ENCODE assay signal across 8 mouse cellular contexts in the genomic region with DNA sequence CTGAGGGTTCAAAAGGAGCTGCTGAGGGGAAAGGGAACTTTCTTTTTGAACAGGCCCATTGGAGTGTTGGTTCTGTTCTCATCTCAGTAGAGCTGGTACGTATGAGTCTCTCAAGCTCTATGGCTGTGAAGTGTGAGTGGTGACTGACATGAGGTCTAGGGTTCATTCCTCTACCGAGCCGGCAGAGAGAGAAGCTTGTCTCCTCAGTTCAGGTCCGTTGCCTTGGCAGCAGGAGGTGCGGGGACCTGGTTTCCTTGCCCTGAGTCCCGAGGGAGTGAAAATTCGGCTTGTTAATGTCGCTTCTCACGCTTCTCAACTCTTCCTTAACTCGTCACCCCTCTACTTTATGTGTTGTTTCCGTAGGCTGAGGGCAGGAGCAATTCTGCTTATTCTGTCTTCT. TPM values are rescaled to one million over a fixed set of nuclear protein-coding genes. Genes with fewer than 3 reads are reported as not detected.
DNase-seq lines count a peak whose midpoint lies in the region; ATAC-seq and TF ChIP-seq lines count a peak whose summit lies in the region.

No protein-coding gene starts in this region.

- no peaks in the 10 kb centered on the region for H3K27me3 ChIP-seq in lung, embryonic 14.5 days (ENCODE audit: insufficient read depth, low read length)
- peaks cover 22% of the 10 kb centered on the region for H3K27me3 ChIP-seq in erythroblast, embryonic 14.5 days (ENCODE audit: control insufficient read depth)
- no peaks in the 10 kb centered on the region for H3K27me3 ChIP-seq in limb, embryonic 11.5 days (ENCODE audit: control insufficient read depth, insufficient read depth, low read length)
- H3K27me3 ChIP-seq in myocyte (ENCODE audit: control insufficient read depth, insufficient read depth, insufficient read length), result no peaks in the 10 kb centered on the region

- no peak for ATAC-seq in lung, embryonic 14.5 days (ENCODE audit: insufficient read depth)
- ATAC-seq in limb, embryonic 11.5 days (ENCODE audit: insufficient number of reproducible peaks, low FRiP score, low TSS enrichment, low read depth), result no peak

- H3ac ChIP-seq in myocyte (ENCODE audit: control insufficient read depth, insufficient read length), result peak overlapping the region; percentile 31

- TF ChIP-seq CTCF in lung, embryonic 14.5 days (IDR thresholded peaks at IDR 0.05; ENCODE audit: low read depth), result no peak

- 0 out of 2 replicates have a peak, but pooled peaks cover 1% of the 10 kb centered on the region for H3K36me3 ChIP-seq in lung, embryonic 14.5 days (ENCODE audit: insufficient read depth)
- H3K36me3 ChIP-seq in erythroblast, embryonic 14.5 days (ENCODE audit: control insufficient read depth), result peaks cover 34% of the 10 kb centered on the region
- no peaks in the 10 kb centered on the region for H3K36me3 ChIP-seq in limb, embryonic 11.5 days (ENCODE audit: control insufficient read depth, insufficient read depth, low read length)
- no peaks in the 10 kb centered on the region for H3K36me3 ChIP-seq in myocyte (ENCODE audit: control insufficient read depth, insufficient read depth)

- H3K79me2 ChIP-seq in myocyte (ENCODE audit: control insufficient read depth, insufficient read depth), result peaks cover 14% of the 10 kb centered on the region

- WGBS in lung, embryonic 14.5 days, result under 1% methylated on average over 11 of the region's 11 CpGs
- WGBS in limb, embryonic 11.5 days, result 3% methylated on average over 11 of the region's 11 CpGs

- peak overlapping the region; percentile 76 for H3K4me3 ChIP-seq in lung, embryonic 14.5 days (ENCODE audit: low read depth, low read length)
- peak overlapping the region; percentile 79 for H3K4me3 ChIP-seq in erythroblast, embryonic 14.5 days (replicated peaks)
- peak overlapping the region; percentile 55 for H3K4me3 ChIP-seq in limb, embryonic 11.5 days (ENCODE audit: low read depth, low read length)
- H3K4me3 ChIP-seq in myocyte, result peak overlapping the region; percentile 80

- no peaks in the 10 kb centered on the region for H3K4me1 ChIP-seq in lung, embryonic 14.5 days (ENCODE audit: insufficient read depth)
- H3K4me1 ChIP-seq in erythroblast, embryonic 14.5 days (ENCODE audit: control insufficient read depth), result peaks cover 40% of the 10 kb centered on the region
- peaks cover 7% of the 10 kb centered on the region; the same call in 1 of the 2 replicates for H3K4me1 ChIP-seq in limb, embryonic 11.5 days (ENCODE audit: control insufficient read depth, insufficient read depth, low read length)

- H3K4me2 ChIP-seq in lung, embryonic 14.5 days, result peak overlapping the region; percentile 91
- H3K4me2 ChIP-seq in limb, embryonic 11.5 days (ENCODE audit: low read depth, severe bottlenecking), result peak overlapping the region; percentile 88
- peak overlapping the region; percentile 87 for H3K4me2 ChIP-seq in myocyte (ENCODE audit: low read depth)

- peak overlapping the region; percentile 66 for H3K9ac ChIP-seq in lung, embryonic 14.5 days
- peak overlapping the region; percentile 9; the same call in 1 of the 2 replicates for H3K9ac ChIP-seq in limb, embryonic 11.5 days (ENCODE audit: low read length)

- TF ChIP-seq POLR2A in myocyte (IDR thresholded peaks at IDR 0.05; ENCODE audit: insufficient read length, low read depth), result no peak

- no peaks in the 10 kb centered on the region for H3K9me3 ChIP-seq in lung, embryonic 14.5 days (ENCODE audit: low read depth, low read length)
- no peaks in the 10 kb centered on the region for H3K9me3 ChIP-seq in erythroblast, embryonic 14.5 days (ENCODE audit: control insufficient read depth, low read length)
- H3K9me3 ChIP-seq in limb, embryonic 11.5 days (ENCODE audit: control insufficient read depth, low read length), result no peaks in the 10 kb centered on the region

- DNase-seq in adrenal gland, adult 8-10 months, result peak; percentile 14
- no peak for DNase-seq in adrenal gland, postnatal 4 days (ENCODE audit: low spot score in 2 of 2)
- DNase-seq in lung, embryonic 14.5 days, result peak; percentile 6
- DNase-seq in lung, postnatal 36 days, result no peak
- no peak for DNase-seq in limb, embryonic 11.5 days (ENCODE audit: low spot score)
- no peak for DNase-seq in layer of hippocampus, postnatal 10 days (ENCODE audit: low spot score in 2 of 2)

- peak overlapping the region; percentile 59; the same call in 1 of the 2 replicates for H3K27ac ChIP-seq in lung, embryonic 14.5 days (ENCODE audit: low read depth)
- no peak overlapping the region for H3K27ac ChIP-seq in limb, embryonic 11.5 days (replicated peaks; ENCODE audit: low read depth, low read length)

TF ChIP-seq in myocyte, 11 proteins besides CTCF, POLR2A, EP300 and RAD21:
- TF ChIP-seq USF1 (IDR thresholded peaks at IDR 0.05; ENCODE audit: low read depth), result no peak
- TF ChIP-seq REST (IDR thresholded peaks at IDR 0.05; ENCODE audit: insufficient read depth, insufficient read length), result no peak
- no peak for TF ChIP-seq E2F4 (IDR thresholded peaks at IDR 0.05; ENCODE audit: insufficient read depth)
- TF ChIP-seq TCF12 (IDR thresholded peaks at IDR 0.05; ENCODE audit: insufficient read depth, poor library complexity, severe bottlenecking), result no peak
- TF ChIP-seq MYOD1 (IDR thresholded peaks at IDR 0.05; ENCODE audit: control insufficient read depth in 1 of 3, insufficient read length in 2 of 3, low read depth in 2 of 3), result no peak
- TF ChIP-seq CEBPB (IDR thresholded peaks at IDR 0.05; ENCODE audit: insufficient read depth, poor library complexity, severe bottlenecking), result no peak
- no peak for TF ChIP-seq SRF (IDR thresholded peaks at IDR 0.05; ENCODE audit: control insufficient read depth, insufficient read length, low read depth)
- TF ChIP-seq POLR2AphosphoS2 (IDR thresholded peaks at IDR 0.05; ENCODE audit: insufficient read length, low read depth), result no peak
- no peak for TF ChIP-seq TCF3 (IDR thresholded peaks at IDR 0.05; ENCODE audit: insufficient read length, low read depth)
- TF ChIP-seq MAX (IDR thresholded peaks at IDR 0.05; ENCODE audit: low read depth), result no peak

RNA-seq across cellular contexts. Expression of a gene that starts 0.6 kb away (rescaled TPM):
- 10 to 100 TPM; 17.8 to 21.3 (median 19.6) TPM for total RNA-seq in adrenal gland, adult 8-10 months (2022)
- total RNA-seq in adrenal gland, postnatal 4 days (2021), result 10 to 100 TPM; 11.7 to 12.9 TPM
- polyA plus RNA-seq in lung, embryonic 14.5 days (2014; fragmentation: Nextera tagmentation; extraction: Ambion mirVana), result 21.8 and 22.5 TPM in 2 replicates
- 0.05 and 0.09 TPM in 2 replicates for polyA plus RNA-seq in erythroblast, embryonic 14.5 days (2012)
- polyA plus RNA-seq in limb, embryonic 11.5 days (2014; fragmentation: Nextera tagmentation; extraction: Ambion mirVana), result 30.6 and 35.6 TPM in 2 replicates
- 3.6 TPM for polyA plus RNA-seq in myocyte (2012; fragmentation: generic; extraction: Trizol)
- total RNA-seq in layer of hippocampus, postnatal 10 days (2021), result 10 to 100 TPM; 15.4 to 17.7 TPM

RNA-seq across cellular contexts. Expression of a gene that starts 1.0 kb away (rescaled TPM):
- total RNA-seq in adrenal gland, adult 8-10 months (2022), result 100 to 1,000 TPM; 125 to 228 (median 171) TPM
- total RNA-seq in adrenal gland, postnatal 4 days (2021), result 100 to 1,000 TPM in 1 of 2 experiments, 10 to 100 TPM in 1; 98.9 to 103 TPM
- polyA plus RNA-seq in lung, embryonic 14.5 days (2014; fragmentation: Nextera tagmentation; extraction: Ambion mirVana), result 32.8 and 35.4 TPM in 2 replicates
- polyA plus RNA-seq in erythroblast, embryonic 14.5 days (2012), result 0.02 TPM in 1 of 2 replicates, not detected in the other
- 23.6 and 24.0 TPM in 2 replicates for polyA plus RNA-seq in limb, embryonic 11.5 days (2014; fragmentation: Nextera tagmentation; extraction: Ambion mirVana)
- polyA plus RNA-seq in myocyte (2012; fragmentation: generic; extraction: Trizol), result 2.6 TPM
- 10 to 100 TPM; 38.2 to 40.3 TPM for total RNA-seq in layer of hippocampus, postnatal 10 days (2021)

RNA-seq across cellular contexts. Expression of a gene that starts 34.8 kb away (rescaled TPM):
- 10 to 100 TPM; 15.0 to 19.2 (median 17.6) TPM for total RNA-seq in adrenal gland, adult 8-10 months (2022)
- total RNA-seq in adrenal gland, postnatal 4 days (2021), result 10 to 100 TPM; 19.4 to 19.6 TPM
- 21.1 and 22.1 TPM in 2 replicates for polyA plus RNA-seq in lung, embryonic 14.5 days (2014; fragmentation: Nextera tagmentation; extraction: Ambion mirVana)
- polyA plus RNA-seq in erythroblast, embryonic 14.5 days (2012), result 4.3 and 4.9 TPM in 2 replicates
- polyA plus RNA-seq in limb, embryonic 11.5 days (2014; fragmentation: Nextera tagmentation; extraction: Ambion mirVana), result 27.9 and 30.7 TPM in 2 replicates
- 3.8 TPM for polyA plus RNA-seq in myocyte (2012; fragmentation: generic; extraction: Trizol)
- 10 to 100 TPM; 12.0 to 14.5 TPM for total RNA-seq in layer of hippocampus, postnatal 10 days (2021)

RNA-seq across cellular contexts. Expression of a gene that starts 42.9 kb away (rescaled TPM):
- 1 to 10 TPM; 1.2 to 3.5 (median 2.0) TPM for total RNA-seq in adrenal gland, adult 8-10 months (2022)
- 1 to 10 TPM; 3.0 to 5.1 TPM for total RNA-seq in adrenal gland, postnatal 4 days (2021)
- 0.96 and 1.5 TPM in 2 replicates for polyA plus RNA-seq in lung, embryonic 14.5 days (2014; fragmentation: Nextera tagmentation; extraction: Ambion mirVana)
- polyA plus RNA-seq in erythroblast, embryonic 14.5 days (2012), result 0.03 and 0.05 TPM in 2 replicates
- polyA plus RNA-seq in limb, embryonic 11.5 days (2014; fragmentation: Nextera tagmentation; extraction: Ambion mirVana), result 0.48 and 0.61 TPM in 2 replicates
- 0.38 TPM for polyA plus RNA-seq in myocyte (2012; fragmentation: generic; extraction: Trizol)
- 1 to 10 TPM; 6.8 to 8.7 TPM for total RNA-seq in layer of hippocampus, postnatal 10 days (2021)

RNA-seq across cellular contexts. Expression of a gene that starts 43.0 kb away (rescaled TPM):
- 100 to 1,000 TPM; 101 to 157 (median 123) TPM for total RNA-seq in adrenal gland, adult 8-10 months (2022)
- total RNA-seq in adrenal gland, postnatal 4 days (2021), result 10 to 100 TPM; 58.3 to 61.3 TPM
- polyA plus RNA-seq in lung, embryonic 14.5 days (2014; fragmentation: Nextera tagmentation; extraction: Ambion mirVana), result 15.4 and 18.0 TPM in 2 replicates
- 0.15 and 0.21 TPM in 2 replicates for polyA plus RNA-seq in erythroblast, embryonic 14.5 days (2012)
- 8.6 and 9.7 TPM in 2 replicates for polyA plus RNA-seq in limb, embryonic 11.5 days (2014; fragmentation: Nextera tagmentation; extraction: Ambion mirVana)
- 6.3 TPM for polyA plus RNA-seq in myocyte (2012; fragmentation: generic; extraction: Trizol)
- 10 to 100 TPM; 22.0 to 25.1 TPM for total RNA-seq in layer of hippocampus, postnatal 10 days (2021)

Comparison
In these comparisons a context has a peak if more than half of its experiments do, and no peak if none do; other contexts are left out.
1. DNase-seq: peak in adrenal gland, adult 8-10 months (single experiment) and lung, embryonic 14.5 days (single experiment); none in adrenal gland, postnatal 4 days (0 of 2), lung, postnatal 36 days (single experiment), limb, embryonic 11.5 days (single experiment) and layer of hippocampus, postnatal 10 days (0 of 2).
2. Peak in every context shown above with its lines, with median percentiles within 50 percentile points of each other: H3K4me2 ChIP-seq and H3K4me3 ChIP-seq.